Mouse (Mus musculus): Measurements from ENCODE around the gene 2310034G01Rik. TPM values are rescaled to one million over a fixed set of nuclear protein-coding genes. Genes with fewer than 3 reads are reported as not detected.

Gene 2310034G01Rik
- polyA plus RNA-seq, 1 experiment from 2014 or later: 1.5 TPM

- H3K4me2 ChIP-seq: peak overlapping the region; percentile 100
- no peak for ATAC-seq (ENCODE audit: insufficient number of reproducible peaks, insufficient read depth, low FRiP score, low TSS enrichment, low read depth)
- peaks cover 12% of the 10 kb centered on the region for H3K36me3 ChIP-seq
- no peak overlapping the region for H3K9ac ChIP-seq
- H3K27ac ChIP-seq: no peak overlapping the region
- H3K27me3 ChIP-seq: peaks cover 73% of the 10 kb centered on the region
- no peak overlapping the region for H3K4me3 ChIP-seq
- H3K9me3 ChIP-seq: no peaks in the 10 kb centered on the region
- 4% methylated on average over 29 of the region's 29 CpGs for WGBS
- H3K4me1 ChIP-seq: peaks cover 39% of the 10 kb centered on the region
Measured at GRCm38 (mm10) chr19:46326019-46326755, 23.9 kb downstream of the 2310034G01Rik start.

- no peaks in the 10 kb centered on the region for H3K36me3 ChIP-seq
- H3K4me1 ChIP-seq: peaks cover 35% of the 10 kb centered on the region
- H3K9ac ChIP-seq: no peak overlapping the region
- ATAC-seq (ENCODE audit: insufficient number of reproducible peaks, insufficient read depth, low FRiP score, low TSS enrichment, low read depth): no peak
- H3K9me3 ChIP-seq: no peaks in the 10 kb centered on the region
- no peak overlapping the region for H3K4me3 ChIP-seq
- no peak overlapping the region for H3K4me2 ChIP-seq
- H3K27me3 ChIP-seq: peaks cover 81% of the 10 kb centered on the region
- H3K27ac ChIP-seq: no peak overlapping the region
- 64% methylated on average over 5 of the region's 5 CpGs for WGBS
Measured at GRCm38 (mm10) chr19:46324918-46325317, 25.2 kb downstream of the 2310034G01Rik start.

GRCm38 (mm10) chr19:46324366-46324765 lies 25.7 kb downstream of the 2310034G01Rik start:
- peaks cover 84% of the 10 kb centered on the region for H3K27me3 ChIP-seq
- WGBS: 54% methylated on average over 11 of the region's 11 CpGs
- H3K4me1 ChIP-seq: peaks cover 30% of the 10 kb centered on the region
- H3K4me2 ChIP-seq: no peak overlapping the region
- no peaks in the 10 kb centered on the region for H3K9me3 ChIP-seq
- ATAC-seq (ENCODE audit: insufficient number of reproducible peaks, insufficient read depth, low FRiP score, low TSS enrichment, low read depth): no peak
- no peak overlapping the region for H3K9ac ChIP-seq
- no peak overlapping the region for H3K27ac ChIP-seq
- H3K4me3 ChIP-seq: no peak overlapping the region
- no peaks in the 10 kb centered on the region for H3K36me3 ChIP-seq

- H3K9me3 ChIP-seq: no peaks in the 10 kb centered on the region
- no peak overlapping the region for H3K27ac ChIP-seq
- ATAC-seq (ENCODE audit: insufficient number of reproducible peaks, insufficient read depth, low FRiP score, low TSS enrichment, low read depth): no peak
- H3K9ac ChIP-seq: no peak overlapping the region
- 63% methylated on average over 5 of the region's 5 CpGs for WGBS
- no peak overlapping the region for H3K4me3 ChIP-seq
- H3K4me1 ChIP-seq: peaks cover 32% of the 10 kb centered on the region
- H3K27me3 ChIP-seq: peaks cover 86% of the 10 kb centered on the region
- no peaks in the 10 kb centered on the region for H3K36me3 ChIP-seq
- no peak overlapping the region for H3K4me2 ChIP-seq
Measured at GRCm38 (mm10) chr19:46323716-46324115, 26.4 kb downstream of the 2310034G01Rik start.

GRCm38 (mm10) chr19:46322996-46323572 lies 27.0 kb downstream of the 2310034G01Rik start:
- peaks cover 38% of the 10 kb centered on the region for H3K4me1 ChIP-seq
- no peak overlapping the region for H3K9ac ChIP-seq
- no peaks in the 10 kb centered on the region for H3K9me3 ChIP-seq
- H3K4me2 ChIP-seq: no peak overlapping the region
- H3K36me3 ChIP-seq: no peaks in the 10 kb centered on the region
- 78% methylated on average over 13 of the region's 13 CpGs for WGBS
- no peak for ATAC-seq (ENCODE audit: insufficient number of reproducible peaks, insufficient read depth, low FRiP score, low TSS enrichment, low read depth)
- H3K27ac ChIP-seq: no peak overlapping the region
- H3K27me3 ChIP-seq: peaks cover 93% of the 10 kb centered on the region
- H3K4me3 ChIP-seq: no peak overlapping the region

GRCm38 (mm10) chr19:46322144-46322995 lies 27.7 kb downstream of the 2310034G01Rik start:
- WGBS: 49% methylated on average over 11 of the region's 11 CpGs
- Histone ChIP-seq H3K9ac (no peak overlapping the region), H3K4me1 (peaks cover 38% of the 10 kb centered on the region), H3K27me3 (peaks cover 99% of the 10 kb centered on the region), H3K36me3 (no peaks in the 10 kb centered on the region), H3K4me2 (no peak overlapping the region), H3K27ac (0 out of 2 replicates have a peak overlapping the region, but pooled peaks have one; percentile 39), H3K4me3 (no peak overlapping the region), H3K9me3 (no peaks in the 10 kb centered on the region)
- ATAC-seq (ENCODE audit: insufficient number of reproducible peaks, insufficient read depth, low FRiP score, low TSS enrichment, low read depth): no peak

GRCm38 (mm10) chr19:46321101-46321943 lies 28.8 kb downstream of the 2310034G01Rik start:
- whole genome bisulfite sequencing: 26% methylated on average over 6 of the region's 6 CpGs
- Histone ChIP-seq H3K36me3 (no peaks in the 10 kb centered on the region), H3K27me3 (peaks cover 99% of the 10 kb centered on the region), H3K27ac (no peak overlapping the region; the same call in 1 of the 2 replicates), H3K4me3 (no peak overlapping the region), H3K4me2 (peak overlapping the region; percentile 14; the same call in 1 of the 2 replicates), H3K4me1 (peaks cover 40% of the 10 kb centered on the region), H3K9me3 (no peaks in the 10 kb centered on the region), H3K9ac (no peak overlapping the region)
- ATAC-seq (ENCODE audit: insufficient number of reproducible peaks, insufficient read depth, low FRiP score, low TSS enrichment, low read depth): no peak

- H3K27me3 ChIP-seq: peaks cover 99% of the 10 kb centered on the region
- 75% methylated on average over 8 of the region's 8 CpGs for WGBS
Measured at GRCm38 (mm10) chr19:46320076-46320785, 29.9 kb downstream of the 2310034G01Rik start.

GRCm38 (mm10) chr19:46318586-46319378 lies 31.3 kb downstream of the 2310034G01Rik start:
- ATAC-seq (ENCODE audit: insufficient number of reproducible peaks, insufficient read depth, low FRiP score, low TSS enrichment, low read depth): no peak
- H3K9ac ChIP-seq: no peak overlapping the region; the same call in 1 of the 2 replicates
- no peaks in the 10 kb centered on the region for H3K36me3 ChIP-seq
- H3K27me3 ChIP-seq: peaks cover 100% of the 10 kb centered on the region
- H3K4me1 ChIP-seq: peaks cover 46% of the 10 kb centered on the region
- peak overlapping the region; percentile 79 for H3K4me2 ChIP-seq
- 11% methylated on average over 16 of the region's 16 CpGs for WGBS
- peak overlapping the region; percentile 24 for H3K4me3 ChIP-seq
- no peak overlapping the region for H3K27ac ChIP-seq
- no peaks in the 10 kb centered on the region for H3K9me3 ChIP-seq

More at GRCm38 (mm10) chr19:46320076-46320785, 29.9 kb downstream of the 2310034G01Rik start:
- Histone ChIP-seq H3K27ac (no peak overlapping the region), H3K9me3 (no peaks in the 10 kb centered on the region), H3K4me1 (peaks cover 41% of the 10 kb centered on the region), H3K4me2 (no peak overlapping the region), H3K9ac (no peak overlapping the region), H3K4me3 (no peak overlapping the region), H3K36me3 (no peaks in the 10 kb centered on the region)
- no peak for ATAC-seq (ENCODE audit: insufficient number of reproducible peaks, insufficient read depth, low FRiP score, low TSS enrichment, low read depth)

GRCm38 (mm10) chr19:46318031-46318471 lies 32.1 kb downstream of the 2310034G01Rik start:
- Histone ChIP-seq H3K9me3 (no peaks in the 10 kb centered on the region), H3K36me3 (0 out of 2 replicates have a peak, but pooled peaks cover 5% of the 10 kb centered on the region), H3K4me1 (peaks cover 46% of the 10 kb centered on the region), H3K27me3 (peaks cover 100% of the 10 kb centered on the region), H3K4me3 (peak overlapping the region; percentile 54), H3K4me2 (peak overlapping the region; percentile 79), H3K9ac (peak overlapping the region; percentile 71), H3K27ac (no peak overlapping the region)
- ATAC-seq (ENCODE audit: insufficient number of reproducible peaks, insufficient read depth, low FRiP score, low TSS enrichment, low read depth): no peak
- WGBS: 2% methylated on average over 41 of the region's 42 CpGs
